ENCODE assay signal across 10 mouse cellular contexts in the genomic region with DNA sequence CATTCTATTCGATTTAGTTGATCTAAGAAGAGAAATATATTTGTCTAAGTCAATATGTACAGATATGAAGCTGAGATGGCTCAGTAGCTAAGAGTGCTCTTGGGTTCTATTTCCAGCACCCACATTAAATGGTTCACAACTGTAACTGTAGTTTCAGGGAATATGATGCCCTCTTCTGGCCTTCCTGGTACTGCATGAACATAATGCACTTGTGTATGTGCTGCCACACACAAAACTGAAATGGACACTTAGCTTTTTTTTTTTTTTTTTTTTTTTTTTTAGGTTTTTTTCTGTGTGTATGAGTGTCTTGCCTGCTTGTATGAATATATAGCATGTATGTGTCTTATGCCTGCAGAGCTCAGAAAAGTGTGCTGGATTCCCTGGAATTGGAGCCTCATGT. TPM values are rescaled to one million over a fixed set of nuclear protein-coding genes. Genes with fewer than 3 reads are reported as not detected.
A peak's percentile ranks its signal among the peaks of the same experiment; 100 is the strongest.
DNase-seq lines count a peak whose midpoint lies in the region; ATAC-seq and TF ChIP-seq lines count a peak whose summit lies in the region.
"Had no signal": no experiment of that assay in that cellular context is flagged by ENCODE, and none has a peak within 500 bp of the region (broad histone marks: within the 10 kb centered on the region; RNA-seq: fewer than 3 reads in every experiment).

No protein-coding gene starts in this region.

- peaks cover 20% of the 10 kb centered on the region; the same call in 1 of the 2 replicates for H3K36me3 ChIP-seq in hindbrain, postnatal 0 days (ENCODE audit: insufficient read depth, low read length)
- peaks cover 32% of the 10 kb centered on the region for H3K36me3 ChIP-seq in hindbrain, embryonic 12.5 days
- H3K36me3 ChIP-seq in splenic B cell, adult 2 months (ENCODE audit: control insufficient read depth, insufficient read depth, low read length, poor library complexity, severe bottlenecking) = peaks cover 2% of the 10 kb centered on the region; the same call in 1 of the 2 replicates

- no peaks in the 10 kb centered on the region for H3K9me3 ChIP-seq in hindbrain, postnatal 0 days (ENCODE audit: low read length)
- H3K9me3 ChIP-seq in hindbrain, embryonic 12.5 days (replicated peaks) = no peaks in the 10 kb centered on the region
- H3K9me3 ChIP-seq: heart, embryonic 15.5 days had no signal

- ATAC-seq in hindbrain, postnatal 0 days = no peak
- ATAC-seq in hindbrain, embryonic 12.5 days (ENCODE audit: low FRiP score) = no peak
- no peak for ATAC-seq in Patski
- no peak for ATAC-seq in cerebellum, adult (ENCODE audit: insufficient number of reproducible peaks, low FRiP score, low TSS enrichment)

- no peak overlapping the region for H3K4me3 ChIP-seq in hindbrain, postnatal 0 days (ENCODE audit: low read length)
- no peak overlapping the region for H3K4me3 ChIP-seq in hindbrain, embryonic 12.5 days
- H3K4me3 ChIP-seq: forebrain, embryonic 12.5 days; heart, embryonic 15.5 days had no signal

- no peak for DNase-seq in hindbrain, postnatal 0 days (ENCODE audit: low spot score)
- DNase-seq in right cerebral cortex, postnatal 14 days = peak; percentile 15
- DNase-seq in right cerebral cortex, postnatal 10 days (ENCODE audit: low spot score in 2 of 2) = no peak
- DNase-seq in Patski (ENCODE audit: low read depth, low spot score) = no peak
- peak; percentile 42 for DNase-seq in splenic B cell, adult 2 months (ENCODE audit: low read depth, low spot score)
- DNase-seq: cerebellum, adult 9-10 months had no signal

- H3K4me2 ChIP-seq in hindbrain, postnatal 0 days (ENCODE audit: low read depth, low read length) = no peak overlapping the region
- no peak overlapping the region for H3K4me2 ChIP-seq in hindbrain, embryonic 12.5 days (replicated peaks)
- H3K4me2 ChIP-seq: forebrain, embryonic 12.5 days; heart, embryonic 15.5 days had no signal

- 98% methylated on average over 1 of the region's 1 CpGs for WGBS in hindbrain, postnatal 0 days
- WGBS in hindbrain, embryonic 12.5 days = 94% methylated on average over 1 of the region's 1 CpGs

- no peak overlapping the region for H3K9ac ChIP-seq in hindbrain, postnatal 0 days (replicated peaks; ENCODE audit: low read length)
- no peak overlapping the region for H3K9ac ChIP-seq in hindbrain, embryonic 12.5 days
- H3K9ac ChIP-seq: forebrain, embryonic 12.5 days; heart, embryonic 15.5 days had no signal

- no peaks in the 10 kb centered on the region for H3K27me3 ChIP-seq in hindbrain, postnatal 0 days (ENCODE audit: insufficient read depth, low read length)
- H3K27me3 ChIP-seq in hindbrain, embryonic 12.5 days = no peaks in the 10 kb centered on the region
- no peaks in the 10 kb centered on the region for H3K27me3 ChIP-seq in Patski
- no peaks in the 10 kb centered on the region for H3K27me3 ChIP-seq in splenic B cell, adult 2 months (ENCODE audit: control insufficient read depth, insufficient read depth, low read length, poor library complexity, severe bottlenecking)
- H3K27me3 ChIP-seq: forebrain, embryonic 12.5 days; heart, embryonic 15.5 days had no signal

- CTCF ChIA-PET in Patski (lab: Charles Lee) = interaction anchor here (0.6 to 4.7 kb wide), 6 partner anchors 12 to 95 kb away, joined by 3 to 23 read pairs (median 4); no protein-coding TSS in a partner anchor

- H3K27ac ChIP-seq in hindbrain, postnatal 0 days = no peak overlapping the region
- H3K27ac ChIP-seq in hindbrain, embryonic 12.5 days = no peak overlapping the region
- H3K27ac ChIP-seq: forebrain, embryonic 12.5 days; heart, embryonic 15.5 days had no signal

- H3K4me1 ChIP-seq in hindbrain, postnatal 0 days (ENCODE audit: insufficient read depth, low read length) = no peaks in the 10 kb centered on the region
- no peaks in the 10 kb centered on the region for H3K4me1 ChIP-seq in hindbrain, embryonic 12.5 days
- H3K4me1 ChIP-seq: forebrain, embryonic 12.5 days had no signal

- in situ Hi-C loops in Patski (cut with MboI; ENCODE audit: low pct_unique_long_range_greater_than_20kb) = no loop called here

- peak; percentile 30; the same call in 1 of the 2 replicates for TF ChIP-seq CTCF in hindbrain, postnatal 0 days (IDR thresholded peaks at IDR 0.05; ENCODE audit: low read depth)
- TF ChIP-seq CTCF in Patski (IDR thresholded peaks at IDR 0.05) = peak; percentile 47

- POLR2A ChIA-PET in Patski (lab: Charles Lee) = no interaction called here

RNA-seq across cellular contexts. Expression of gene Atl3, which starts 29.5 kb away (rescaled TPM):
- total RNA-seq in hindbrain, postnatal 0 days (2014; rRNA removed) = 7.2 and 11.1 TPM in 2 replicates
- polyA plus RNA-seq in hindbrain, postnatal 0 days (2015; fragmentation: Nextera tagmentation; extraction: Ambion mirVana) = 5.4 and 6.0 TPM in 2 replicates
- polyA plus RNA-seq in hindbrain, embryonic 12.5 days (2016; fragmentation: Nextera tagmentation; extraction: Ambion mirVana) = 9.4 and 10.5 TPM in 2 replicates
- 84.9 TPM for polyA plus RNA-seq in Patski (2021)

RNA-seq across cellular contexts. Expression of gene Pla2g16, which starts 34.0 kb away (rescaled TPM):
- 5.6 and 9.1 TPM in 2 replicates for total RNA-seq in hindbrain, postnatal 0 days (2014; rRNA removed)
- polyA plus RNA-seq in hindbrain, postnatal 0 days (2015; fragmentation: Nextera tagmentation; extraction: Ambion mirVana) = 12.3 and 12.7 TPM in 2 replicates
- polyA plus RNA-seq in hindbrain, embryonic 12.5 days (2016; fragmentation: Nextera tagmentation; extraction: Ambion mirVana) = 2.8 and 4.8 TPM in 2 replicates
- 17.8 TPM for polyA plus RNA-seq in Patski (2021)

RNA-seq across cellular contexts. Expression of gene Rtn3, which starts 40.2 kb away (rescaled TPM):
- total RNA-seq in hindbrain, postnatal 0 days (2014; rRNA removed) = 366 and 402 TPM in 2 replicates
- polyA plus RNA-seq in hindbrain, postnatal 0 days (2015; fragmentation: Nextera tagmentation; extraction: Ambion mirVana) = 672 and 704 TPM in 2 replicates
- 380 and 385 TPM in 2 replicates for polyA plus RNA-seq in hindbrain, embryonic 12.5 days (2016; fragmentation: Nextera tagmentation; extraction: Ambion mirVana)
- polyA plus RNA-seq in Patski (2021) = 309 TPM

Comparison
In these comparisons a context has a peak if more than half of its experiments do, and no peak if none do; other contexts are left out.
1. DNase-seq: peak in right cerebral cortex, postnatal 14 days (single experiment) and splenic B cell, adult 2 months (single experiment); none in hindbrain, postnatal 0 days (single experiment), right cerebral cortex, postnatal 10 days (0 of 2) and Patski (single experiment).